Mouse (Mus musculus) heart, postnatal 25 days (tissue): ENCODE data around the gene Bfsp2. TPM values are rescaled to one million over a fixed set of nuclear protein-coding genes. Genes with fewer than 3 reads are reported as not detected.
"Not testable (repeated sequence)": the region's sequence is repeated elsewhere in the genome, so short reads cannot be mapped to it uniquely, and the experiment has no call there.

Experiments used
- DNase-seq: peaks from one replicate; pipeline ENCODE4 v3.0.0; 2022; ENCODE audit warnings: low spot score
- intact Hi-C: fragments of 180-260 bp; cut with DNase I; formaldehyde crosslinking; loops from one replicate; pipeline ENCODE4 v1.15.1; 2025
- total RNA-seq, 2 experiments: library from RNA; stranded (reverse); gene quantifications; 2 replicates each; pipeline ENCODE4 v1.2.3; 2021

The Bfsp2 gene
- total RNA-seq, 2 experiments from 2014 or later: 0.22 to 0.47 TPM

DNA sequence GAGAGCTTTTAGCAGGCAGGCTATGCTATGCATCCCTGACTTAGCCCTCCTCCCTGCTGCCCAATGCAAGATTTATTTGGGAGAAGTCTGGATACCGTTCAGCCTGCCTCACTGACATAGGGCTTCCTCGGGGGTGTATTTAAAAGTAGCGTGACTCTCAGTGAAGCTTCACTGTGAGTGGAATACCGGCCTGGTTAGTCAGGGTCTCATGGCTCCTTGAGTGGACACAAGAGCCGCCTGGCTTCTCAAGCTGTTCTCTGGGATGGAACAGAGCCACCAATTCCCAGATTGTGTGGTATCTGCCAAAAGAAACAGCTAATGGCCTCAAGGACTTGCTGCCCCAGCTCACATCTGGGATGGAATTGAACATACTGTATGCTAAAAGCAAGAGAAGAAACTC is 43.1 kb downstream of the Bfsp2 start:
- intact Hi-C loops: no loop called here
- no peak for DNase-seq

DNA sequence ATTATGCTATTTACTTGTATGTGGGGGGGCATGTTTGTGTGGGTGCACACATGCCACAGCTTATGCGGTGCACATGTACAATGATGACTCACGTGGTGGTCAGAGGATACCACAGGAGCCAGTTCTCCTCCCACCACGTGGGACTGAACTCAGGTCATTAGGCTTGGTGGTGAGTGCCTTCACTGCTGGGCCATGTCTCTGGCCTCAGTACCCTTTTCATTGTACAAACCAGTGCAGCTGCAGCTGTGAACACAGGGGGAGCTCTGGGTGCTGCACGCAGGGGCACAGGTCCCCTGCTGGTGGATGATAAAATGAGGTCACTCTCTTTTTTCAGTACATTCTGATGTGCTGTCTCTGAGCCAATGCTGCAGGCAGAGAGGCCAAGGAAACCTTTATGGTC is 46.1 kb downstream of the Bfsp2 start:
- DNase-seq: no peak
- intact Hi-C loops: no loop called here

DNA sequence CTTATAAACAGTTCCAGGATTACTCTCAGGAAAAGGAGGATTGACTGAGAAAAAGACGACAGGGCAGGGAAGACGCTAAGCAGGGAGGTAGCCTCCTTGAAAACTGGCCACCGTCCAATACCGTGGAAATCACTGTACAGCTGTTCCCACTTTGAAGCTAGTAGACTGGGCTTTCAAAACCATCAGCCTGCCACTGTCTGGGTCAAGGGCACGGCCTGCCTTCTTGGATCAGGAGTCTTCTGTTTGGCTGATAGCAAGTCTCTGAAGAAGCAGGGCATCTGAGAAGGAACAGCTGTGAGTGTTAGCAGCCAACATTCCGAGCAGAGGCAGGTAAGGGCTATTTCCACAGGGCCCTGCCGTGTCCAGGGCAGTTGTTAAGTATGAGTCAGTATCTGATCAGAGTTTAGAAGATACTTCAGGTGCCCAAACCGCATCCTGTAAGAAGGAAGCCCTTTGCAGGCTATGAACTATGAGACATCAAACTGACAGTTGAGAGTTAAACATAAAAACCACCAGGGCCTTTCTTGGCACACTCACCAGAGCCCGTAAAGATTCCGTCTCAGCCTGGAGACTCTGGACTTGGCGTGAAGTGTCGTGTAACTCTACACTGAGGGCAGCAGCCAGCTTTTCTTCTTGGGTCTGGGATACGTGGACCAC is 48.0 kb downstream of the Bfsp2 start:
- intact Hi-C loops: no loop called here
- DNase-seq: no peak

DNA sequence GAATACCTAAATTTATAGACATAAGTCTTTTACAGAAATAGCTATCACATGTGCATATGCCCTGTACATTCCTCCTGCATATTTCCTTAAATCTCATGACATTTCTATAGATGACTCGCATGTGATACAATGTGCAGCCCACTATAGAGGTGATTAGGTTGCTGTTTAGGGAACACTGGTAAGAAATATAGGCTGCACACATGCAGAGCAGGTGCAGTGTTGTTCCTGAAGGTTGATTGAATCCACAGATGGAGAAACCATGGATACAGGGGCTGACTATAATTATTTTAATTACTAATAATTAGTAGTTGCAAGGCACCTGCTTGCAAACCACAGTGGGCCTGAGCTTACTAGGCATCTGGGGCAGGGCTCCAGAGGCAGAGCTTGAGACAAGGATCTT is 48.5 kb downstream of the Bfsp2 start:
- DNase-seq: no peak
- intact Hi-C loops: no loop called here

DNA sequence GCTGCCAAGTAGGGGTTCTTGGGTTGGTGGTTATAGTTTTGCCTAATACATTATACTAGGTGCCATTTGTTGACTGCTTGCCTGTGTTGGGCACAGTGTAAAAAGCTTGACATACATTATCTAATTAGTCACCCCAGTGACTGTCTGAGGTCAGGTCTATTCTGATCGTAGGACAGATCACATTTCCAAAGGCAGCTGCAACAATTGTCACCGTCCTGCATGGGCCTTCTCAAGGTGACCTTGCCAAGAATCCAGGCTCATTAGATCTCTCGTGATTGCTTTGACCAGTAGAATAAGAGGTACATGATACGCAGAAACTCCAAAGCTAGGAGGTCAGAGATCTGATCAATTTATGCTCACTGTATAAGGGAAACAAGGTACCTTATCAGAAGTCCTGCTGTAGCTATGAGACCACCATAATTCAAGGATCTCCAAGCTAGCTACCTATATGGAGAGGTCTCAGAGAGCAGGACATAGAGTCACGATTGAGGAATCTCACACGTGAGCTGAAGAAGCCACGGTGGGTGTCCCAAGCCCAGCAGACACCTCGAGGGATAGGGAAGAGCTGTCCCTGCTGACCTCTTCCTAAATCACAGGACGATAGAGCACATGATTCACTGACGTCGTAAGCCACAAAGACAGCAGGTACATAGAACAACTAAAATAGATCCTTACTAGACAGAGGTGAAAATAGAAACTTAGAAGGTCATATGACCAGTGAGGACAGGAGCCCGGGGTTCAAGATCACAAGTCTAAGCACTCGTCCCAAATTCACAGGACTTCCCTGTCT is 49.6 kb downstream of the Bfsp2 start:
- intact Hi-C loops: no loop called here
- DNase-seq: no peak

DNA sequence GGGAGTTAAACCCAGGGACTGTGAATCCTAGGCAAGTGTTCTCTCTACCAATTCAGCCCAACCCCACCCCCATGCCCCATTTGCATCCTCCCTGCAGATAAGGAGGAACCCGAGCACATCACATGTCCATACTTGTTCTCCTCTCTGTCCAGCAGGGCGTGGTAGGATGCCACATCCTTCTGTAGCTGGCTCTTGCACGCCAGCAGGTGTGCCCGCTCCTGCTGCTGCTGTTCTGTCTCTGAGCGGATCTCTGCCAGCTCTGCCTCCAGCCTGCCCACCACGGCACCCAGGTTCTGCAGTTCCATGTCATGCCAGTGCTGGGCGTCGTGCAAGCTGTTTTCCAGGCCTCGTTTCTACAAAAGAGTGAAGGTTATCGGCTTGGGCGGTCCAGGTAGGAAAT is 53.8 kb downstream of the Bfsp2 start:
- intact Hi-C loops: no loop called here
- no peak for DNase-seq

DNA sequence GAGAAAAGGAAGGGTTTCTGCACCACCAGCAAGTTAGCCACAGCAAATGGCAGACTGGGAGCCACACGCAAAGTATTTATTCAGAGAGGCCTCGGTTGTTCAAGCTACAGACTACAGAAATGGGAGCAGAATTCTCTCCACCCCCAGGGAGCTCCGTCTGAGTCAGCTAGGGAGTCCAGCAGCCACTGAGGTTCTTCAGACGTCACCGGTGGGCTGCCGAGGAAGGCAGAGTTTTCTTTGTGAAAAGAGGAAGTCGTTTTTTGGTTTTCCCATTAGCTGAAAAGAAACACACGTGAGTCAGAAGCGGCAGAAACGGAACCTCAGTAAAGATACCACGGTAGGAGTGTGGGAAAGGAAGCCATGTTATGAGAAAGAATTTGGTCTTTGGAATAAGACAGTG is 55.4 kb downstream of the Bfsp2 start:
- DNase-seq: no peak
- intact Hi-C loops: no loop called here

DNA sequence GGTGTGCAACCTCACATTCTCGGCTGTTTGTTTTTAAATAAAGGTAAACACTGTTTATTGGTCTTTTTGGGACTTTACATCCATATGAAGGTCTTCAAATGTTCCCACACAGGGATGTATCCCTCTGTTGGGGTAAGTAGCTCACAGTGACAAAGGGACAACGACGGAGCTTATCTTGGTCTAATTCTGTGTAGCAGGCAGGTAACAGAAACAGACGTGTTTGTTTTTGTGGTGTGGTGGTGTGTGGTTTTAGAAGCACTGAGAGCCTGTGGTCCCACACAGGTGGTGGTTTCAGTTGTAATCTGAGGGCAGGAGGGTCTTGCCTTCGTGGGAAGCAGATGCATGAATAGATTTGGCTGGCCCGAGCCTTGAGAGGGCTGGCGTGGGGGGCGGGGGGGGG is 56.3 kb downstream of the Bfsp2 start:
- intact Hi-C loops: no loop called here

DNA sequence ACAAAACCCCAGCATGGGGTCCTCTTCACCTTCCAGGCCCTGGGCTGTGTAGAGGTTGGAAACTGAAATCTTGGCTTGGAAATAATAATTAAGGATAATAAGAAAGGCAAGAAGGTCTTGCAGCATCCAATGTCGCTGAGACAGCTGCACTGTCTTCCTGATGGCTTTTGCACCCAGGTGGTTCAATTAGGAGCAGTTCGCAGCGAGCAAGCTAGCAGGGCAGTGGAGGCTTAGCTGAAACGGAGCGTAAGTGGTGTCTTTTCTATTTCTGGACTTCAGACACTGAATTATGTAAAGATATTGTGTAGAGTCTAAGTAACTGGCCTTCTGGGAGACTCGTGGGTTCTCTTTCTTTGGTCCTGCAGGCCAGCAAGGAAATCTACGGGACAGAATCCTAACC is 56.8 kb downstream of the Bfsp2 start:
- no peak for DNase-seq
- intact Hi-C loops: no loop called here

More for the DNA sequence above, 56.3 kb downstream of the Bfsp2 start:
- no peak for DNase-seq

DNA sequence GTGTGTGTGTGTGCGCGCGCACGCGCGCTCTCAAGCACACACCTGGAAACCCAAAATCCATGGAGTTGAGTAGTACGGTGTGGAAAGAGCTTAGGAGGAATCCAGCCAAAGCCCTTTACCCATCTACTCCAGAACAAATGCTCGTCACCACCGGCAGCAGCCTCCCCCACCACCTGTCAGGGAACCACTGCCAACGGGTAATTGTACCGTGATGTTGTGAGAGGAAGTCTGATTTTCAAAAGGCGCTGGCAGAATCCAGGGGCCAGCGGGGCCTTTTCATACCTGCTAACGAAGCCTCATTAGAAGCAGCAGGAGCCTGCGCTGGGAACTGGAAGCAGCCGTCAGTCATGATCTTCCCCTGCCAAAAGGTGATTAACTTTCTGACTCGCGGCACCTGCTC is 57.4 kb downstream of the Bfsp2 start:
- intact Hi-C loops: no loop called here
- no peak for DNase-seq

DNA sequence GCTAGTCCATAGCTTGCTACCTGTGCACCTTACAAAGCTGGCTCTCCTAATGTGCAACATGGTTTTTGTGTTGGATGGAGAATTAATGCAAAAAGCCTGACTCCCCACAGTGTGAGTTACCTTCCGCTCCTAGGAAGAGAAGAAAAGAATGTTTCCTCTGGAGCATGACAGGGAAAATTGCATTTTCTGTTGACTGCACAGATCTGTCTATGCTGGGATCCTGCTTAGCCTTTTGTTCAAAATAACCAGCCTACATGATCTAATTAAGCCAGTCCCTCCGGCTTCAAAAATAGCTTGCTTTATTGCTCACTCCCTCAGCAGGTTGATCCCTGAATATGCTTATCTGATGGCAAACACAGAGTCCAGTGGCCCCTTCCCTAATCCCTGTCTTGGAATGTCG is 59.4 kb downstream of the Bfsp2 start:
- no peak for DNase-seq
- intact Hi-C loops: no loop called here

DNA sequence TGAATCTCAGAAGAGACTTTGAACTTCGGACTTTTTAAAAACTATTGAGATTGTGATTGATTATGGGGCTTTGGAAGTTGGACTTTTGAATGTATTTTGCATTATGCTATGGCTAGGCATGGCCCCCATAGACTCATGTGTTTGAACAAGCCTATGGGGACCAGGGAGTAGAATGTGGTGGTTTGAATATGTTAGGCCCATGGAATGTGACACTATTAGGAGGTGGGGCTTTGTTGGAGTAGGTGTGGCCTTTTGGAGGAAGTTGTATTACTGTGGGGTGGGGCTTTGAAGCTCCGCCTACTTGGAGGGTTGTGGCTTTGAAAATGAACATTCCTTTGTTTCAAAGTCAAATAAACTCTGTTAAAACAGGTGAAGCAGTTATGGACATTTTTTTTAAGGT is 61.4 kb downstream of the Bfsp2 start:
- no peak for DNase-seq
- intact Hi-C loops: no loop called here

DNA sequence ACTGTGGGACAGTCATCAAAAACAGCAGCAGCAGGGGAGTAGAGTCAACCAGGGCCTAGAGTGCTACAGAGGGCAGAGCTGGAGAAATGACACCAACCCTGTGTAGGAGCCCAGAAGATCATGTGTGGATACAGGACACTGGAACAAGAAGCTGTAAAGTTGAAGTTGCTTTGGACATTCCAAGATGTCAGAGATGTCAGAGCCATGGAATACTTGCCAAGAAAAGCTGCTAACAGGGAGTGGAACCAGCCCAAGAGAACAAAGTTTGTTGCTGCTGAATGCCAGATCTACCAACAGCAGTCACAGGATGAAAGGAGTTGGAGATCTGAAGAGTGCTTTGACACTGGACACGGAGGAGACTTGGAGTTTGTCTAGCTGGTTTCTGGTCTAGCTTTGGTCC is 62.0 kb downstream of the Bfsp2 start:
- DNase-seq, intact Hi-C loops: not testable (repeated sequence)

DNA sequence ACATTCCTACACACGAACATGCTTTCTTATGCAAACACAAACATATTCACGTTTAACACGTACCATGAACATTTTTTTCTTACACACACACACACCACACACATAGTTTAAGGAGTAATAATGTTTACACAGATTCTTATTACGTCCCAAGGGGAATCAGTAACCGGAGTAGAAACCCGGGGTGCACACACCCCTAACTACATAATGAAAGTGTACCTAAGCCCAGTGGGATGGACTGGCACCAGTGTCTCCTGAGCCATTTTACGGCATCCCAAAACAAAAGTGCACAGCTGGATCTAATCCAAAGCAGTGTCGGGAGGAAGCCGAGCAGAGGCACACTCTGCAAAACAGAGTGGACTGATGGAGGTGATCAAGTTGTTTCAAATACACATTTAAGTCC is 66.8 kb downstream of the Bfsp2 start:
- intact Hi-C loops: no loop called here
- no peak for DNase-seq

DNA sequence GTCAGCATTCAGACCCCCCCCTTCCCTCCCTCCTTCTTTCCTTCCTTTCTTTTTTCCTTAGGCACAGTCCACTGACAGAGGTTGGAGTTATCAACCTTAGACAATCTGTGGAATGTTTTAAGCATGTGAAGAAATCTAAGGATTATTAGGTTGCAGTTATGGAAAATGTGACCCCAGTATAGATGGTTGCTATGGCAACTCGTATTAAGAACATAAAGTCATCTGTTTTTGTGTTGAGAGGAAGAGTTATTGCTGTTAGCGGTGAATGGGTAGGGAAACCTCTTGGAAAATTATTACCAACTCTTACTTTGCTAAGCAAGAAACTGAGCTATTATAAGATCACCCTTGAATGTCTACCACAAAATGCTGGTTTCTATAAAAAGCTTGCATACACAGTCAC is 71.1 kb downstream of the Bfsp2 start:
- intact Hi-C loops: no loop called here
- DNase-seq: no peak

DNA sequence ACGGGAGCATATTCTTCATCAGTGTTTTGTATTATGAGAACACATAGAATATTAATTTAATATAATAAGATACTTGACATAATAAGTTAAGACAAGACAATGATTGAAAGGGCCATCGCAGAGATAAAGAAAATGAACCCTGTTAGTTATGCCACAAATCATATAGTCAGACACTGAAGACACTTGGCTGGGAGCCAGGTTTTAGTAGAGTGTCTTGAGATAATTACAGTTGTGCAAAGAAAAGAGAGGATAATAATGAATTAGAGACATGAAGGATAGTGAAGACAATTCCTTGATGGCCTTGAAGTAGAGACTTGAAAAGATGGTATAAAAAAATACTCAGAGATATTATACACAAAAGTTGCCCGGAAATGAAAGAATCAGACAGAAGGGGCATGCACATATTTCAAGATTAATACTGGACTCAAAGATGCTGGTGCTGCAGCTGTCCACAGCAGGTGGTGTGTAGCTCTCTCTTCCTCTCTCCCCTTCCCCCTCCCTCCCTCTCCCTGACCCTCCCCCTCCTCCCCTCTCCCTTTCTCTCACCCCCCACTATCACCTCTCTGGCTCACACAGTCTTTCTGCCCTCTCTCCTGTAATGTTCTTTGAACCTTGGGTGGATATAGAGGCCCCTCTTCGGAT is 72.0 kb downstream of the Bfsp2 start:
- intact Hi-C loops: no loop called here
- no peak for DNase-seq

DNA sequence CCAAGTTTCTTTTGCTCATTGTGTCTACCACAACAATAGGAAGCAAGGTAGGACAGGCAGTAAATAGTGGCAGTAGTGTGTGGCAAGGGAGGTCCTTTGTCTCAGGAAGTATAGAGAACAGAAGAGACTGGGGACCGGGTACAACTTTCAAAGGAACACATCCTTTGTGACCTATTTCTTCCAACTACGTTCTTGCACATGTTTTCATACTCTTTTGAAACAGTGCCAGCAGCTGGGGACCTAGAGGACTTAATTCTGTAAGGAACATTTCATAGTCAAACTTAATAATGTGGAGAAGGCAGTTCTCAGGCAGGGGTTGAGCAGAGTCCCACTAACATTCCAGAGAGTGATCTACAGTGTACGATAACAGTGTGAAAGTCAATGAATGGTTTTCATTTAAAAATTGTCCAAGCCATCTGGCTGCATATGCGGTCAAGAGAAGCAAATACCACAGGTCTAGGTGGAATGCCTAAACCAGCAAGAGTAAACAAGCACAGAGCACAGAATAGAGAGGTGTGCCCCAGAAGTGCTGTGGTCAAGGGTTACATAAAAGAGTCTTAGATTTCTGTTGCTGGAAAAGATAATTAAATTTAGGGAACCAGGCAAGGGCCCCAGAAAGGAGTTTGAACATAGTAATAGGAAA is 76.8 kb downstream of the Bfsp2 start:
- DNase-seq: no peak
- intact Hi-C loops: no loop called here

DNA sequence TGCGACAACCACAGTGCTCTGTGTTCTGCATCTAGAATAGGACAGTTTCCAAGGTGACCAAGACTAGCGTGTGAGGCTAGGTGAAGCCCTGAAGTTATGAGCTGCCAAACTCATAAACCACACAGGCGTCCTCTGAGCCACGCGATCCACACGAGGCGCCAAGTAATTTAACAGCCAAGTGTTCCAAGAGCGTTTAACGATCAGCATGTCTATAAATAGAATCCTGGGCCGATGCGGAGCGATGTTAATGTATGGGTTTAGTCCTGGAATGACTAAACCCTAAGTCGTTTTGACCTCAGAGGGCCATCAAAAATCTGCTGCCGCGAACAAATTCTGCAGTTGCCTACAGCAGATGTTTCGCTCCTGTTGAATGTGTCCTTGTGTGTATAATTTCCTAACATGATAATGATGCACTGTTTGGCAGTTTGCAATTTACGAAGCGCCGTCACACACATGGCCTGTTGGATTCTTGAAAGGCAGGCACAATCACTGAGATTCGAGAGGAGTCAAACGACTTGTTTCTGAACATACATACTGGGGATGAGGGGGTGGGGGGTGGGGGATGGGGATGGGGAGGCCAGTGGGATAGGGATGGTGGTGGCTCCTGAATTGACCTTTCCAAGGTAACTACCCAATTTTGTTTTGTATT is 81.6 kb downstream of the Bfsp2 start:
- intact Hi-C loops: no loop called here

DNA sequence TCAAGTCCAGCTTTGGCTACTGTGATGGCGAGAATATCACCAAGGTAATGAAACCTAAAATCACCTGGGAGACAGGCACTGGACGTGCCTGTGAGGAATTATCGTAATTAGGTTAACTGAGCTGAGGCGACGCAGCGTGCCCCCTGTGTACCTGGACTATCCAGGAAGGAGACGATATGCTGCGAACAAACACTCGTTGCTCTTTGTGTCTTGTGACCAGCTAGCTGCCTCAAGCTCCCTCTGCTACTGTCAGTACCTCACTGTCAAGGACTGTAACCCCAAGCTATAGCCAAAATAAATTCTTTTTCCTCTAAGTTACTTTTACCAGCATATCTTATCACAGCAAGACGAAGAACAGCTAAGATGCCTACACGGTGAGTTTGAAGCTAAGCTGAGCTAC is 87.0 kb downstream of the Bfsp2 start:
- no peak for DNase-seq
- intact Hi-C loops: no loop called here

More for the DNA sequence above, 81.6 kb downstream of the Bfsp2 start:
- DNase-seq: no peak

DNA sequence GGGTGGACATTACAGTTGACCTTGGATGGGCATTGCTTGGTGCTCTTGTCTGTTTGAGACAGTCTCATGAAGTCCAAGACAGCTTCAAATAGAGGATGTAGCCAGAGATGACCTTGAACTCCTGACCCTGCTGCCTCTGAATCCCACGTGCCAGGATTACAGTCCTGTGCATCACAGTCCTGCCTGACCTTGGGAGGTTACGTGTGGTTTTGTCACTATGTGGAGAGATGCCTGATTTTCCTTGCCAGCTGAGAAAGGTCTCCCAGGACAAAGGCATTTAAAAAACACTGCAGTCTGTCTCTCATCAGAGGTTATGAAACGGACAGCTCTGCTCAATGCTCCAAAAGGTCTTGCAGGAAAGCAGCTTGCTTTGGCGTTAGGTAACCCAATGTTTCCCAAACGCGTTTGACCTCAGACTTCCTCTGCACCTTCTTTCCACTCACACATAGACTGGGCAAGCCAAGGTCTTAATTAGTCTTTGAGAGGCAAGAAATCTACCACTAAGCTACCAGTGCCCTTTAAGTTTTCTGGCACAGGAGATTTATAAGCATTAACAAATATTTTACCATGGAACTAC is 88.3 kb downstream of the Bfsp2 start:
- DNase-seq: no peak
- intact Hi-C loops: no loop called here
